Mouse (Mus musculus) embryonic facial prominence, embryonic 12.5 days (tissue): ENCODE data around the gene Ubr3. TPM values are rescaled to one million over a fixed set of nuclear protein-coding genes. Genes with fewer than 3 reads are reported as not detected.
"Not testable (repeated sequence)": the region's sequence is repeated elsewhere in the genome, so short reads cannot be mapped to it uniquely, and the experiment has no call there.

Experiments used
- ATAC-seq: fragments of 200-750 bp; cut with Nextera tagmentation; 2 replicates; pipeline ENCODE4 v1.8.0; 2017; ENCODE audit not compliant: insufficient number of reproducible peaks, insufficient read depth, low FRiP score, low TSS enrichment
- H3K27ac ChIP-seq: fragments of 300-500 bp; sonication (generic); 2 replicates; pipeline ENCODE4 v1.5.1; 2016; ENCODE audit warnings: mild to moderate bottlenecking
- H3K27me3 ChIP-seq: fragments of 300-500 bp; sonication (generic); 2 replicates; pipeline ENCODE4 v1.6.1; 2016; ENCODE audit warnings: mild to moderate bottlenecking, moderate library complexity
- H3K36me3 ChIP-seq: fragments of 300-500 bp; sonication (generic); 2 replicates; pipeline ENCODE4 v1.6.1; 2016; ENCODE audit warnings: mild to moderate bottlenecking
- H3K4me1 ChIP-seq: fragments of 300-500 bp; sonication (generic); 2 replicates; pipeline ENCODE4 v1.6.1; 2016
- H3K4me2 ChIP-seq: fragments of 300-500 bp; sonication (generic); replicated peaks from 2 replicates; pipeline ENCODE4 v1.6.1; 2016; ENCODE audit warnings: mild to moderate bottlenecking, moderate library complexity
- H3K4me3 ChIP-seq: fragments of 300-500 bp; sonication (generic); 2 replicates; pipeline ENCODE4 v1.5.1; 2016; ENCODE audit warnings: mild to moderate bottlenecking
- H3K9ac ChIP-seq: fragments of 300-500 bp; sonication (generic); 2 replicates; pipeline ENCODE4 v1.6.1; 2016; ENCODE audit warnings: mild to moderate bottlenecking, moderate library complexity
- H3K9me3 ChIP-seq: fragments of 300-500 bp; sonication (generic); 2 replicates; pipeline ENCODE4 v1.6.1; 2016; ENCODE audit warnings: mild to moderate bottlenecking, moderate library complexity
- WGBS: fragments of 180-500 bp; shearing (Covaris S2); methylation state at CpG from one replicate; pipeline ENCODE4 v1.1.7; 2016; 5-methylcytosine and 5-hydroxymethylcytosine counted together
- polyA plus RNA-seq: library from polyadenylated mRNA; unstranded; fragments of >200 nt; fragmentation: Nextera tagmentation; extraction: Ambion mirVana; gene quantifications from 2 replicates; pipeline ENCODE4 v1.2.1, GENCODE M21; 2016

Gene Ubr3
- polyA plus RNA-seq, 1 experiment from 2014 or later, result 19.9 TPM

GRCm38 (mm10) chr2:69994082-69994736, 97.2 kb downstream of the Ubr3 start:
- H3K27ac ChIP-seq, H3K9ac ChIP-seq, ATAC-seq, H3K9me3 ChIP-seq, H3K27me3 ChIP-seq, H3K4me3 ChIP-seq, H3K4me1 ChIP-seq, H3K4me2 ChIP-seq: not testable (repeated sequence)
- H3K36me3 ChIP-seq, result peaks cover 38% of the 10 kb centered on the region
- WGBS, result 86% methylated on average over 3 of the region's 3 CpGs

GRCm38 (mm10) chr2:69994779-69995178, 97.7 kb downstream of the Ubr3 start:
- Histone ChIP-seq H3K4me3 (no peak overlapping the region), H3K36me3 (peaks cover 33% of the 10 kb centered on the region), H3K9me3 (no peaks in the 10 kb centered on the region), H3K4me1 (no peaks in the 10 kb centered on the region), H3K4me2 (no peak overlapping the region), H3K27ac (no peak overlapping the region), H3K27me3 (no peaks in the 10 kb centered on the region), H3K9ac (no peak overlapping the region)
- 82% methylated on average over 2 of the region's 2 CpGs for WGBS
- ATAC-seq, result no peak

GRCm38 (mm10) chr2:69999097-69999770, 102.2 kb downstream of the Ubr3 start:
- ATAC-seq, result no peak
- H3K9me3 ChIP-seq, result no peaks in the 10 kb centered on the region
- H3K27ac ChIP-seq, result no peak overlapping the region
- no peak overlapping the region for H3K4me3 ChIP-seq
- H3K27me3 ChIP-seq, result no peaks in the 10 kb centered on the region
- H3K9ac ChIP-seq, result no peak overlapping the region
- H3K36me3 ChIP-seq, result peaks cover 27% of the 10 kb centered on the region
- no peaks in the 10 kb centered on the region for H3K4me1 ChIP-seq
- WGBS, result 86% methylated on average over 7 of the region's 7 CpGs
- H3K4me2 ChIP-seq, result no peak overlapping the region

DNA sequence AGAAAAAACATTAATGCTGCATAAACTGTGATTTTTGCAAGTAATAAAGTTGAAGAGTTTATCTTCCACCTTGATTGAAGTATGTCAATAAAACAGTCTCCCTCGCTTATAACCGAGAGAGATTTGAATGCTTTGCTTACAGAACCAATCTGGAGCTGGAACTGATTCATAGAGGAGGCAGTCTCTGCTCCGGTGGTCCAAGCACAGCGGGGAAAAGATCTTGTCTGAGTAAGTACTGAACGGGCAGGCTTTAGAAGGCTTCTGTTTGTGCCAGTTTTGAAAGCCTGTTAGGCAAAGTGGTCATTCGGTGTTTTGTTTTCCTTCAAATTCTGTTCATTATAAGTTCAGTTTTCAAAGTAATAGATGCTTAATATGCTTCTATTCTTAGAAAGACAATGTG, 103.3 kb downstream of the Ubr3 start:
- 89% methylated on average over 6 of the region's 6 CpGs for WGBS
- ATAC-seq, result no peak
- Histone ChIP-seq H3K36me3 (peaks cover 33% of the 10 kb centered on the region), H3K27me3 (no peaks in the 10 kb centered on the region), H3K4me2 (no peak overlapping the region), H3K9ac (no peak overlapping the region), H3K27ac (no peak overlapping the region), H3K4me1 (no peaks in the 10 kb centered on the region), H3K4me3 (no peak overlapping the region), H3K9me3 (no peaks in the 10 kb centered on the region)

GRCm38 (mm10) chr2:70006492-70006891, 109.4 kb downstream of the Ubr3 start:
- Histone ChIP-seq H3K4me3 (no peak overlapping the region), H3K27me3 (no peaks in the 10 kb centered on the region), H3K4me2 (no peak overlapping the region), H3K9ac (no peak overlapping the region), H3K27ac (no peak overlapping the region), H3K4me1 (no peaks in the 10 kb centered on the region), H3K9me3 (no peaks in the 10 kb centered on the region), H3K36me3 (peaks cover 32% of the 10 kb centered on the region)
- WGBS, result 92% methylated on average over 2 of the region's 2 CpGs
- ATAC-seq, result no peak

GRCm38 (mm10) chr2:70012941-70013340, 115.9 kb downstream of the Ubr3 start:
- Histone ChIP-seq H3K27me3 (no peaks in the 10 kb centered on the region), H3K4me3 (no peak overlapping the region), H3K36me3 (peaks cover 23% of the 10 kb centered on the region), H3K4me1 (no peaks in the 10 kb centered on the region), H3K9ac (no peak overlapping the region), H3K27ac (no peak overlapping the region), H3K9me3 (no peaks in the 10 kb centered on the region), H3K4me2 (no peak overlapping the region)
- no peak for ATAC-seq
- whole genome bisulfite sequencing, result 94% methylated on average over 8 of the region's 8 CpGs

DNA sequence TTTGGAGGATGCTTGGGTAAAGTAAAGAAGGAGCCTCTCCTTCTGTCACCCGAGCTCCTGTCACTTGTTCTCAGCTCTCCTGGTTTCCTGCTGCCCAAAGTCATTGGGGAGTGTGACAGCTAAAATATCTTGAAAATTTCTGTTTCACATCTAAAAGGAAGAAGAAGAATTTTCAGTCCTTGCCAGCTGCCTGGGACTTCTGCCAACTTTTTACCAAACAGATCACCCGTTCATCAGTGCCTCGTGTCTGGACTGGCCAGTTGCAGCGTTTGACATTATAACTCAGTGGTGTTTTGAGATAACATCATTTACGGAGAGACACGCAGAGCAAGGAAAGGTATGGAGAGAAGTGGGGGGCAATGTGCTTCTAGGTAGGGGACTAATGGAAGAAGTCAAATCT, 121.2 kb downstream of the Ubr3 start:
- Histone ChIP-seq H3K36me3 (peaks cover 47% of the 10 kb centered on the region), H3K27ac (no peak overlapping the region), H3K4me2 (no peak overlapping the region), H3K4me3 (no peak overlapping the region), H3K4me1 (no peaks in the 10 kb centered on the region), H3K9me3 (no peaks in the 10 kb centered on the region), H3K27me3 (no peaks in the 10 kb centered on the region), H3K9ac (no peak overlapping the region)
- no peak for ATAC-seq
- WGBS, result 81% methylated on average over 6 of the region's 6 CpGs

GRCm38 (mm10) chr2:70024454-70024853, 127.4 kb downstream of the Ubr3 start:
- Histone ChIP-seq H3K9me3 (peaks cover 4% of the 10 kb centered on the region; the same call in 1 of the 2 replicates), H3K27ac (no peak overlapping the region), H3K4me1 (no peaks in the 10 kb centered on the region), H3K4me2 (no peak overlapping the region), H3K9ac (no peak overlapping the region), H3K27me3 (no peaks in the 10 kb centered on the region), H3K36me3 (peaks cover 36% of the 10 kb centered on the region), H3K4me3 (no peak overlapping the region)
- no peak for ATAC-seq
- 92% methylated on average over 2 of the region's 2 CpGs for WGBS

DNA sequence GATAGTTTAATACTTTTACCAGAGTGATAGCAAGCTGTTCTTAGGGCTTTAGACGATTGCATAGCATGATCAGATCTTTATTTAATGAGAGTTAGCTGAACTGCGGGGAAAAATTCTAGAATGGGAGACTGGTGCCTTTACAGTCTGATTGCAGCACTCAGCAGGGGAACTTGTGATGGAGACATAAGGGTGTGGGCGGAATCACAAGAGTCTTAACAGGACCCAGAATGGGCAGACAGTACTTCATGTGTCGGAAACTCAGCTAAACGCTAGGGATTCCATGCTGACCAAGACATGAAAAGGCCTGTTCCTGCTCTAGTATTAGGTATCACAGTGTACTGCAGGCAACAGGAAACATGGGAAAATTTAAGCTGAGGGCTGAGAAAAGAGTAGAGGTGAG, 128.7 kb downstream of the Ubr3 start:
- no peak overlapping the region for H3K4me2 ChIP-seq
- no peaks in the 10 kb centered on the region for H3K4me1 ChIP-seq
- peaks cover 32% of the 10 kb centered on the region for H3K36me3 ChIP-seq
- ATAC-seq, result no peak
- H3K9ac ChIP-seq, result no peak overlapping the region
- H3K4me3 ChIP-seq, result no peak overlapping the region
- WGBS, result 91% methylated on average over 5 of the region's 5 CpGs
- no peaks in the 10 kb centered on the region for H3K27me3 ChIP-seq
- H3K27ac ChIP-seq, result no peak overlapping the region
- peaks cover 12% of the 10 kb centered on the region; the same call in 1 of the 2 replicates for H3K9me3 ChIP-seq

GRCm38 (mm10) chr2:70031472-70031871, 134.4 kb downstream of the Ubr3 start:
- WGBS, result 88% methylated on average over 2 of the region's 2 CpGs
- Histone ChIP-seq H3K9ac (no peak overlapping the region), H3K36me3 (0 out of 2 replicates have a peak, but pooled peaks cover 4% of the 10 kb centered on the region), H3K9me3 (peaks cover 12% of the 10 kb centered on the region; the same call in 1 of the 2 replicates), H3K27me3 (no peaks in the 10 kb centered on the region), H3K4me1 (no peaks in the 10 kb centered on the region), H3K4me2 (no peak overlapping the region), H3K4me3 (no peak overlapping the region), H3K27ac (no peak overlapping the region)
- no peak for ATAC-seq

GRCm38 (mm10) chr2:70034895-70035294, 137.8 kb downstream of the Ubr3 start:
- Histone ChIP-seq H3K27ac (no peak overlapping the region), H3K4me2 (no peak overlapping the region), H3K36me3 (no peaks in the 10 kb centered on the region), H3K27me3 (no peaks in the 10 kb centered on the region), H3K9ac (no peak overlapping the region), H3K4me3 (no peak overlapping the region), H3K9me3 (peaks cover 3% of the 10 kb centered on the region; the same call in 1 of the 2 replicates), H3K4me1 (peaks cover 7% of the 10 kb centered on the region; the same call in 1 of the 2 replicates)
- WGBS, result 85% methylated on average over 5 of the region's 5 CpGs
- no peak for ATAC-seq

GRCm38 (mm10) chr2:70035358-70035757, 138.3 kb downstream of the Ubr3 start:
- 79% methylated on average over 1 of the region's 1 CpGs for WGBS
- Histone ChIP-seq H3K4me2 (no peak overlapping the region), H3K4me3 (no peak overlapping the region), H3K27ac (no peak overlapping the region), H3K9me3 (no peaks in the 10 kb centered on the region), H3K4me1 (peaks cover 7% of the 10 kb centered on the region; the same call in 1 of the 2 replicates), H3K36me3 (no peaks in the 10 kb centered on the region), H3K9ac (no peak overlapping the region), H3K27me3 (no peaks in the 10 kb centered on the region)
- no peak for ATAC-seq
